Mouse (Mus musculus) megakaryocyte progenitor cell, adult 5-6 weeks (primary cell): ENCODE measurements around the gene Masp1. TPM values are rescaled to one million over a fixed set of nuclear protein-coding genes. Genes with fewer than 3 reads are reported as not detected.
A peak's percentile ranks its signal among the peaks of the same experiment; 100 is the strongest.

Experiments
- ATAC-seq: replicated peaks from 2 replicates; pipeline ENCODE4 v1.8.0; 2016; ENCODE audit warnings: mild to moderate bottlenecking, moderate TSS enrichment, inconsistent platforms; ENCODE audit not compliant: poor library complexity
- total RNA-seq, 2 experiments: library from RNA; stranded (forward) in 1 of 2; stranded (reverse) in 1 of 2; fragments of 157-497, 149-512 nt in 1 of 2; fragments of 200-1000 nt in 1 of 2; gene quantifications; 2 replicates each; pipeline versions ENCODE4 v1.2.3 to v1.2.4; 2015 to 2017

Masp1 gene
- total RNA-seq, 2 experiments from 2014 or later: not detected

- no peak for ATAC-seq
These were observed 49.1 kb downstream of the Masp1 start for GRCm38 (mm10) chr16:23471551-23471950.

GRCm38 (mm10) chr16:23463671-23464347, 56.8 kb downstream of the Masp1 start:
- no peak for ATAC-seq

DNA sequence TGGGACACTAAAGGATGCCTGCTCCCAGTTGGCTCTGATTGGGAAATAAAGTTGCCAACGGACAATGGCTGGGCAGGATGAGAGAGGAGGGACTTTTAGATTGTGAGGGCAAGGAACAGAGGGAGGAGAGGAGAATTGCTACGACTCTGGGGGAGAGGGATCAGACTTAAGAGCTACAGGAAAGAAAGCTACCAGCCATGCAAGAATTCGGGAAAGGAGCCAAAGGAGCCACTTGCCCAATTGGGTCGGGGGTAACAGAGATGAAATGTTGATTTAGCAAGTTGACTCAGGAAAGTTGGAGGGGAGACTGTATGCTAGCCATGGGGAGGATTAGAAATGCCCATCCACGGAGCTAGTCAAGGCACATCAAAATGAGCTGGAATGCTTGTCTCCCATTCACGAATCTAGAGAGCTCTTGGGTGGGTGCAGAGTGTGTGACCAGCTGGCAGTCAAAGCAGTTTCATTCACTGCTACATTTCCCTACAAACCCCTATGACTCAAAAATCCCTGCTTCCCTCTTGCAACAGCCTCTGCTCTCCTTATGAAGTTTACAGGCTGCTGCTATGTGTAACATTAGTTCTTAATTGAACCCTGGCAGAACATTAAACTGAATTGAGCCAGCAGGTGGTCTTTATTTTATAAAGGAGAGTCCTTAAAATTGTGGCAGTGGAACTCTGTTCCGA, 61.6 kb downstream of the Masp1 start:
- no peak for ATAC-seq

- ATAC-seq: peak; percentile 55; the same call in 1 of the 2 replicates
These were observed 63.3 kb downstream of the Masp1 start for GRCm38 (mm10) chr16:23457338-23457737.

DNA sequence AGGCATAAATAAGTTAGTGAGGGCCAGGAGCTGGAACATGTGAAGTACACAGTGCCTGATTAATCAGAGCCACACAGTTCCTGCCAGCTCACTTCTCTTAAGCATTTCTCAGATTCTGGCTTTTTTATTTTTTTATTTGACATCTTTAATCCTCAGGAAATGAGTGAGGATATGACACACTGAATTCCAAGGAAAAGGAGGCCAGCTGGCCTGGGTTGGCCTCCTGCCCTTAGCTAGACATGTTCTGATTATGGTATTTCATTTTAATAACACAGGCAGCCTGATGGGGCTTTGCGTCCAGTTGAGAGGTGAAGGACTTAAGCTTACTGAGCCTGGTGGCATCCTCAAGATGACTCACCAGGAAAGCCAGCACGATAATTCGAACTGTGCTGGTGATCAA, 64.1 kb downstream of the Masp1 start:
- ATAC-seq: no peak

GRCm38 (mm10) chr16:23454376-23454775, 66.2 kb downstream of the Masp1 start:
- no peak for ATAC-seq

GRCm38 (mm10) chr16:23452476-23452875, 68.1 kb downstream of the Masp1 start:
- ATAC-seq: peak; percentile 65

DNA sequence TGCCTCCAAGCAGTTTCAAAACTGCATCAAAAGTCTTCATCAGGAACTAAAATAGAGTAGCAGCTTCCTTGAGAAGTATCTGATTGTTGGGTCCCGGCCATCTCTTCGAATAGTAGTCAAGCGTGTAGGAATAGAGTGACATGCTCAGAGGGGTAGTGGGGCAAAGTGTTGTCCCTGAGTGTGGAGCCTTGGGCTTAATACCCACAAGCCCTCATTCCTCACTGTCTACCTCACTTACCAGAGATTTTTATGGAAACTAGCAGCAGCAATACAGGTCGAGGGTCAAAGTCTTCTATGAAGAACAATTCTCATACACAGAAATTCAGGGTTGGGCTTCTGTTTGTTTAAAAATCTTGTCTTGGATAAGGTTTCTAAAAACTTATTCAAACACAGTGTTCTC, 69.8 kb downstream of the Masp1 start:
- no peak for ATAC-seq

- ATAC-seq: no peak
These were observed 70.7 kb downstream of the Masp1 start for GRCm38 (mm10) chr16:23449946-23450345.

DNA sequence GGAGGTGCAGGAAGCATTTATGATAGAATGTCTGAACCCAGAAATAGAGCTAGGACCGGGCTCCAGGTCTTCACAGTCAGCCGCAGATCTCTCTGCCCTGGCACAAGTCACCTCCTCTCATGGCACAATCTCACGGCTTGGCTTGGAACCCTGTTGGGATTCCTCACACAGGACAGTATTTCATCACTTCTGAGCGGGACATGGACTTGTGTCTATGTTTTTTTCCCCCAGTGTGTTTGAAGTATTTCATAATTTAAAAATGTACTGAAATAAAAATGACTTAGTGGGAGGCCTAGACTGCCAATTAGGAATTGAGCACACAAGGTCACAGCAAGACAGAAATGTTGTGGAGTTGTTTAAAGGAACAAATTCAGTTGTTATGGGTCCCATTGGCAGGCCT, 76.4 kb downstream of the Masp1 start:
- no peak for ATAC-seq

- no peak for ATAC-seq
These were observed 83.0 kb downstream of the Masp1 start for GRCm38 (mm10) chr16:23437404-23438166.

DNA sequence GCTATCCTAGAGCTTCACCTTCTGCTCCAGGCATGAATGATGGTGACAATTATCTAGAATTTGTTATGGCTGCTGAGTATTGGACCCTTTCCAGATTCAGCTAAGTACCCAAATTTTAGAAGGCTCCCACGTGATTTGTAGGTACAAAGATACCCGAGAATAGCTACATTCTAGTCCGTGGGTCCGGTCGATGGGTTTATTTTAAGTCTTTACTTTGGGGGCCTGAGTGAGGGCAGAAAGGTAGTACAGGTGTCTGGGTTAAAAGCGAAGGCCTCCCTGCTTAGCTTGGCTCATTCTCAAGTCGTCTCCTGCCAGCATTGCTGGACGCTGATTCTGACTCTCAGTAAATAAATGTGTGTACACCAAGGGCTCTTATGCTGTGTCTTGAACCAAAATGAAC, 90.6 kb downstream of the Masp1 start:
- ATAC-seq: no peak

DNA sequence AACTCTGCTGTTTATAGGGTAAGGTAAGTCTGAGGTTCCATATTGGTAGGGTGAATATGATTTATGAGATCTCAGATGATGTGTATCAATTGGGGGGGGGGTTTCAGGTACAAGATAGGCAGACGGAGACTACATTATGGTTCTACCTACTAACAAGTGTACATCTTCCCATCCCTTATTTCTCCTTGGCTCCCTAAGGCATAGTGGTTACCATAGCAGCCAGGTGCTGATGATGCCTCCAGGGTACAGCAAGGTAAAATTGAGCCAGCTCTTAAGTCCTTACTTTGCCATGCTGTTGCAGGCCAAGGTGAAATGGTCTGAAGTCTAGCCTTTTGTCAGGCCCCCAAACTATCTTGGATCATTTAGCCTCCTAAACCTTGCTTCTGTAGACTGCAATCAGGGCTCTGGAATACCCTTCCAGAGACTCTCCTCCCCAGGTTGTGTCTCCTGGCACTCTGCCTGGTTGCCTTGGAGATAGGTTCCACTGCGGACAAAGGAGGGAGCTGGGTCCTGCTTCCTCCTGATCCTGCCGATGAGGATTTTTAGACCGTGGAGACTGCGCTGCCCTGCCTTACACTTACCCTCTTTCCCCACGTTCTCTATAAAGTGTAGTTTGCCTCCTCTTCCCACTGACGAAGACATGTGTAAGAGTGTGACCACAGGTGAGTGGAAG, 91.8 kb downstream of the Masp1 start, which contains the start of gene Rtp1:
Rtp1 (plus strand) TSS at position 487 of the 673 bp plus-strand sequence.
- no peak for ATAC-seq

GRCm38 (mm10) chr16:23427701-23428100, 92.9 kb downstream of the Masp1 start:
- no peak for ATAC-seq

- ATAC-seq: no peak
These were observed 96.8 kb downstream of the Masp1 start for GRCm38 (mm10) chr16:23423825-23424224.

DNA sequence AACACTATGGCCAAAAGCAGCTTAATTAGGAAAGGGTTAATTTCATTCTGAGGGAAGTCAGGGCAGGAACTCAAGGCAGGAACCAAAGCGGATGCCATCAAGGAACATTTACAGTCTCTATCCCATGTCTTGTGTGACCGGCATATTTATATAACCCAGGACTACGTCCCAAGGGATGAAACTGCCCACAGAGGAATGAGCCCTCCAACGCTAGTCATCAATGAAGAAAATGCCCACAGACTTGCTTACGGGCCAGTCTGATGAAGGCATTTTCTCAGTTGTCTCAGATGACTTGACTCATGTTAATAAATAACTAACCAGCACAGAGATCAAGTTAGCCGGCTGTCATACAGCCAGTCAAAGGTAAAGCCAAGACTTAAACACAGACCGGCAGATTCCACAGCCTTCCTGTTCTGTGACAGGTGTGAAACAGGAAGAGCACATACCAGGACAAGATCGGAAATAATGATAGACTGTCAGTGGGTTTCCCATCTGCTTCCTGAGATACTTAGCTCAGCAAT, 101.0 kb downstream of the Masp1 start:
- ATAC-seq: no peak

GRCm38 (mm10) chr16:23417456-23418240, 103.0 kb downstream of the Masp1 start:
- ATAC-seq: no peak

DNA sequence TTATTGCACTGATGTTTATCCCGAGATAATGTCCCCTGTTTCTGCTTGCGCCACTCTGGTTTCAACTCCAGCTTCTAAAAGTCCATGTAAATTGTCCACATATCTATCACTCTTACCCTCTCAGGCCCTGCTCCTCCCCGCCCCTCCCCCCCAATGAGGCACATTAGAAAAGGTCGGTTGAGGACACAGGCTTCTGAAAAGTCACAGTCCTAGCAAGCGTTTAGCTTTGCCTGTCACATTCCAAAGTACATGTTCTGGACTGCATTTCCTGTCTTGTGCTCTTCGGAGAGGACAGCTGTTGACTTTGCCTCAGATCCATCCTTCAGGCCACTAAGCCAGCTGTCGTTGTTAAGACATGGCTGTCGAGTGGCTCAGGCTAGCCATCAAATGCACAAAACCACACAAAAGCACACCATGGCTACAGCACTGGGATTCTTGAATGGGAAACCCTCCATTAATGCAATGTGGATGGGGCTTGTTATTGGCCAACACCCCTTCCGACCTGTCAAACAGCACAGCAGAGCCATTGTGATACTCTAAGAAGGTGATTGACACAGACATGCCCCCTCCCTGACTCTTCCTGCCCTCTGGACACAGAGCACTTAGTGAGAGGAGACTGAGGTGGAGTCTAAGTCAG, 103.8 kb downstream of the Masp1 start:
- ATAC-seq: no peak

DNA sequence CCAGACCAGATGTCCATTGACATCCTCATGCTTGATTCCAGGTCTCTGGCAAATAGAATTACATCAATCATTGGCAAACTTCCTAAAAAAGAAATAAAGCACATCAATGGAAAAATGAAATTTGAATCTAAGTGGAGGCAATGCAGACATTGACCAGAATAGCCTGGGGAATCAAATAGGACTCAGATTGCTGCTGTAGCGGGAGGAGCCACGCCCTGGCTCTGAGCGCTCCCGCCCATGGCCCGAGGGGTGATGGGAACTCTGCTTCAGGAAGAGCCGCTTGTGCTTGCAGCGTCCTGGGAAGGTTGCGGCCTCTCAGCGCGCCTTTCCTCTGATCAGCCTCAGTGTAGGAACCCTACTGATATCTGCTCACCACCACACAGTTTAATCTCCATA, 104.4 kb downstream of the Masp1 start:
- no peak for ATAC-seq

- ATAC-seq: no peak
These were observed 107.7 kb downstream of the Masp1 start for GRCm38 (mm10) chr16:23412930-23413329.
